Mouse (Mus musculus): Measurements from ENCODE around the gene Prkg1. TPM values are rescaled to one million over a fixed set of nuclear protein-coding genes. Genes with fewer than 3 reads are reported as not detected.

The Prkg1 gene
- total and polyA plus RNA-seq, 3 experiments: 2.2 to 13.6 (median 11.0) TPM

DNA sequence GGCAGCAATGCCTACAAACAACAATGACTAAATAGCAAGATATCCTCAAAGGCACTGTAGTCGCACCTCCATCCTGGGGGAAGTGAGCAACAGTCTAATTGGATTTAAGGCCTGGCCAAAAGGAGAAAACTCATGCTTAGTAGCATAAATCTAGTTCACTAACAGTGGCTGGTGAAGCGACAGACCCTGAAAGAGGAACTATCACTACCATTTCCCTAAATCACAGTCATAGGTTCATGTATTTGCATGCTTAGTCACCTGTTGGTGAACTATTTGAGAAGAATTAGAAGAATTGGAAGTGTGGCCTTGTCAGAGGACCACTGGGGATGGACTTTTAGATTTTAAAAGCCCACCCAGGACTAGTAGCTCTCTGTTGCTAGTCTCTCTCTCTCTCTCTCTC lies 766.3 kb downstream of the Prkg1 start:
- WGBS: 86% methylated on average over 2 of the region's 2 CpGs
- intact Hi-C loops (cut with DNase I): no loop called here
- H3K4me3 ChIP-seq: no peak overlapping the region

DNA sequence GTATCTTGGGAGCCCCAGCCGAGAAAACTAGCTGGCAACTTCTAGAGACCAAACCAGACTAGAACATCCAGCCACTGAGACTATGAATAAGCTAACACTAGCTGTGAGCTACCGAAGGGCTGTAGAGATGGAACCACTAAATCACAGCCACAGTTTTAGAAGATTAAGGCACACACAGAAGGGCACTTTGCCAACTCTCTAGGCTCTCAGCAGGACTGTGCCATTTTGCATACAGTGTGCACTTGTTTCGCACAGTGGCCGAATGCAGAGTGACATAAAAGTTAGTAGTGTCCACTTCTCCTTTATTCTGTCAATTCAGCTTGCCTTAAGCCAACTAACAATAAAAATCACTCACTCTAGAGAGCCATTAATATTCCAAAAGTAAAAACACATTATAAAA lies 774.4 kb downstream of the Prkg1 start:
- no peaks in the 10 kb centered on the region for H3K36me3 ChIP-seq (ENCODE audit: control insufficient read depth, insufficient read depth, low read length)

More for the DNA sequence above, 766.3 kb downstream of the Prkg1 start:
- Histone ChIP-seq H3K27me3 (ENCODE audit: control insufficient read depth, insufficient read depth, low read length) (no peaks in the 10 kb centered on the region), H3K79me2 (replicated peaks; ENCODE audit: control insufficient read depth, insufficient read depth, low read length) (no peaks in the 10 kb centered on the region), H3K9ac (ENCODE audit: low read depth, low read length) (no peak overlapping the region), H3K36me3 (ENCODE audit: control insufficient read depth, insufficient read depth, low read length) (no peaks in the 10 kb centered on the region), H3K4me1 (ENCODE audit: control insufficient read depth, insufficient read depth, low read length) (no peaks in the 10 kb centered on the region), H3K27ac (no peak overlapping the region)
- DNase-seq: no peak
- TF ChIP-seq EP300 (IDR thresholded peaks at IDR 0.05; ENCODE audit: insufficient read depth, low read depth, low read length) (no peak), POLR2A (IDR thresholded peaks at IDR 0.05; ENCODE audit: insufficient read depth, low read depth, low read length) (no peak), CTCF (IDR thresholded peaks at IDR 0.05) (no peak)

GRCm38 (mm10) chr19:30982436-30982835 lies 782.4 kb downstream of the Prkg1 start:
- H3K27me3 ChIP-seq (ENCODE audit: control insufficient read depth, insufficient read depth, low read length): no peaks in the 10 kb centered on the region
- 92% methylated on average over 4 of the region's 4 CpGs for WGBS
- no peaks in the 10 kb centered on the region for H3K79me2 ChIP-seq (replicated peaks; ENCODE audit: control insufficient read depth, insufficient read depth, low read length)
- no peak overlapping the region for H3K27ac ChIP-seq
- intact Hi-C loops (cut with DNase I): no loop called here
- no peak overlapping the region for H3K4me3 ChIP-seq
- no peaks in the 10 kb centered on the region for H3K36me3 ChIP-seq (ENCODE audit: control insufficient read depth, insufficient read depth, low read length)
- no peaks in the 10 kb centered on the region for H3K4me1 ChIP-seq (ENCODE audit: control insufficient read depth, insufficient read depth, low read length)
- no peak overlapping the region for H3K9ac ChIP-seq (ENCODE audit: low read depth, low read length)
- no peak for DNase-seq
- TF ChIP-seq POLR2A (IDR thresholded peaks at IDR 0.05; ENCODE audit: insufficient read depth, low read depth, low read length): no peak
- no peak for TF ChIP-seq CTCF (IDR thresholded peaks at IDR 0.05)
- no peak for TF ChIP-seq EP300 (IDR thresholded peaks at IDR 0.05; ENCODE audit: insufficient read depth, low read depth, low read length)

More for the DNA sequence above, 774.4 kb downstream of the Prkg1 start:
- no peaks in the 10 kb centered on the region for H3K79me2 ChIP-seq (replicated peaks; ENCODE audit: control insufficient read depth, insufficient read depth, low read length)
- H3K9ac ChIP-seq (ENCODE audit: low read depth, low read length): no peak overlapping the region
- no peaks in the 10 kb centered on the region for H3K4me1 ChIP-seq (ENCODE audit: control insufficient read depth, insufficient read depth, low read length)
- no peak overlapping the region for H3K4me3 ChIP-seq
- intact Hi-C loops (cut with DNase I): no loop called here
- H3K27me3 ChIP-seq (ENCODE audit: control insufficient read depth, insufficient read depth, low read length): no peaks in the 10 kb centered on the region
- WGBS: 76% methylated on average over 4 of the region's 4 CpGs
- TF ChIP-seq POLR2A (IDR thresholded peaks at IDR 0.05; ENCODE audit: insufficient read depth, low read depth, low read length) (no peak), EP300 (IDR thresholded peaks at IDR 0.05; ENCODE audit: insufficient read depth, low read depth, low read length) (no peak), CTCF (IDR thresholded peaks at IDR 0.05) (no peak)
- no peak overlapping the region for H3K27ac ChIP-seq
- DNase-seq: no peak

- Histone ChIP-seq H3K4me3 (no peak overlapping the region), H3K36me3 (ENCODE audit: control insufficient read depth, insufficient read depth, low read length) (no peaks in the 10 kb centered on the region), H3K27me3 (ENCODE audit: control insufficient read depth, insufficient read depth, low read length) (no peaks in the 10 kb centered on the region), H3K79me2 (replicated peaks; ENCODE audit: control insufficient read depth, insufficient read depth, low read length) (no peaks in the 10 kb centered on the region), H3K4me1 (ENCODE audit: control insufficient read depth, insufficient read depth, low read length) (no peaks in the 10 kb centered on the region), H3K27ac (no peak overlapping the region), H3K9ac (ENCODE audit: low read depth, low read length) (no peak overlapping the region)
- intact Hi-C loops (cut with DNase I): no loop called here
- DNase-seq: no peak
- TF ChIP-seq POLR2A (IDR thresholded peaks at IDR 0.05; ENCODE audit: insufficient read depth, low read depth, low read length): no peak
- TF ChIP-seq CTCF (IDR thresholded peaks at IDR 0.05): no peak
- no peak for TF ChIP-seq EP300 (IDR thresholded peaks at IDR 0.05; ENCODE audit: insufficient read depth, low read depth, low read length)
- WGBS: 83% methylated on average over 4 of the region's 4 CpGs
Observed at GRCm38 (mm10) chr19:30978096-30978495, 786.7 kb downstream of the Prkg1 start.

DNA sequence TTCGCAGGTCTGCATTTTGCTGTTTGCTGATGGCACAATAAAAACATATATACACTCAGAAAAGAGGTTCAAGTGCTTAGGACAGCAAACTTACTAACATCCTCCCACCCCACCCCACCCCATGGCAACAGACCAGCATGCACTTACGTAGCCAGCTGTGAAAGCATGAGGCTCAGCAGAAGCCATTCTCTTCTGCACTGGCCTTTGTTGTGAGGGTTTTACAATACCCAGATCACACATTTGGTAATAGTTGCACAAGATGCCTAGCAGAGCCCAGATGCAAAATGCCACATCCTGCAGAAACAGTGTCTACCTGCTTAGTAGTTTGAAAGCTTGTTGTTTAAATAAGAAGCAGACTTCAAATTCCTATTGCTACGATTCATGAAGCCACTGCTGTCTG lies 814.2 kb downstream of the Prkg1 start:
- no peaks in the 10 kb centered on the region for H3K36me3 ChIP-seq (ENCODE audit: control insufficient read depth, insufficient read depth, low read length)
- WGBS: 76% methylated on average over 3 of the region's 3 CpGs
- no peak overlapping the region for H3K9ac ChIP-seq (ENCODE audit: low read depth, low read length)
- intact Hi-C loops (cut with DNase I): no loop called here
- no peaks in the 10 kb centered on the region for H3K79me2 ChIP-seq (replicated peaks; ENCODE audit: control insufficient read depth, insufficient read depth, low read length)
- TF ChIP-seq EP300 (IDR thresholded peaks at IDR 0.05; ENCODE audit: insufficient read depth, low read depth, low read length) (no peak), CTCF (IDR thresholded peaks at IDR 0.05) (no peak), POLR2A (IDR thresholded peaks at IDR 0.05; ENCODE audit: insufficient read depth, low read depth, low read length) (no peak)
- no peaks in the 10 kb centered on the region for H3K27me3 ChIP-seq (ENCODE audit: control insufficient read depth, insufficient read depth, low read length)
- H3K4me3 ChIP-seq: no peak overlapping the region
- H3K4me1 ChIP-seq (ENCODE audit: control insufficient read depth, insufficient read depth, low read length): no peaks in the 10 kb centered on the region
- DNase-seq: no peak
- H3K27ac ChIP-seq: no peak overlapping the region

- Histone ChIP-seq H3K27me3 (ENCODE audit: control insufficient read depth, insufficient read depth, low read length) (no peaks in the 10 kb centered on the region), H3K36me3 (ENCODE audit: control insufficient read depth, insufficient read depth, low read length) (no peaks in the 10 kb centered on the region), H3K4me1 (ENCODE audit: control insufficient read depth, insufficient read depth, low read length) (no peaks in the 10 kb centered on the region), H3K9ac (ENCODE audit: low read depth, low read length) (no peak overlapping the region), H3K27ac (no peak overlapping the region), H3K4me3 (no peak overlapping the region), H3K79me2 (replicated peaks; ENCODE audit: control insufficient read depth, insufficient read depth, low read length) (no peaks in the 10 kb centered on the region)
- WGBS: 35% methylated on average over 1 of the region's 1 CpGs
- TF ChIP-seq EP300 (IDR thresholded peaks at IDR 0.05; ENCODE audit: insufficient read depth, low read depth, low read length) (no peak), POLR2A (IDR thresholded peaks at IDR 0.05; ENCODE audit: insufficient read depth, low read depth, low read length) (no peak), CTCF (IDR thresholded peaks at IDR 0.05) (no peak)
- no peak for DNase-seq
- intact Hi-C loops (cut with DNase I): no loop called here
Observed at GRCm38 (mm10) chr19:30948202-30948601, 816.6 kb downstream of the Prkg1 start.
